Mouse (Mus musculus): ENCODE data around the gene Kcns1. TPM values are rescaled to one million over a fixed set of nuclear protein-coding genes. Genes with fewer than 3 reads are reported as not detected.

Kcns1 gene
- polyA plus RNA-seq (2012; rRNA removed) = 3.9 and 4.0 TPM in 2 replicates

GRCm38 (mm10) chr2:164170902-164171301 lies at the start of gene Kcns1:
Kcns1 (minus strand) TSS chr2:164171113.

GRCm38 (mm10) chr2:164199626-164200327 lies 28.9 kb upstream of the Kcns1 start, which contains the start of gene Wfdc15a:
Wfdc15a (minus strand) TSS chr2:164200130.

GRCm38 (mm10) chr2:164190576-164190975 lies 19.7 kb upstream of the Kcns1 start, which contains the start of gene Wfdc12:
Wfdc12 (minus strand) TSS chr2:164190608.

GRCm38 (mm10) chr2:164182692-164183255 lies 11.9 kb upstream of the Kcns1 start, which contains the start of gene Wfdc5:
Wfdc5 (minus strand) TSS chr2:164182742.

Other genes starting within 250 kb of the Kcns1 start
- 231 and 246 TPM in 2 replicates for gene Ywhab, start 176.2 kb downstream of the Kcns1 start, polyA plus RNA-seq (2012; rRNA removed)
- gene Pabpc1l, start 145.7 kb downstream of the Kcns1 start, polyA plus RNA-seq (2012; rRNA removed) = 2.7 and 4.1 TPM in 2 replicates
- 20.1 and 20.6 TPM in 2 replicates for gene Stk4, start 100.8 kb downstream of the Kcns1 start, polyA plus RNA-seq (2012; rRNA removed)
- 33.9 and 38.4 TPM in 2 replicates for gene Tomm34, start 99.9 kb downstream of the Kcns1 start, polyA plus RNA-seq (2012; rRNA removed)
- not detected in 2 replicates for gene Wfdc5, start 11.6 kb upstream of the Kcns1 start, polyA plus RNA-seq (2012; rRNA removed)
- not detected in 2 replicates for gene Wfdc12, start 19.5 kb upstream of the Kcns1 start, polyA plus RNA-seq (2012; rRNA removed)
- gene Wfdc15a, start 29.0 kb upstream of the Kcns1 start, polyA plus RNA-seq (2012; rRNA removed) = not detected in 2 replicates
- not detected in 2 replicates for gene Wfdc15b, start 50.5 kb upstream of the Kcns1 start, polyA plus RNA-seq (2012; rRNA removed)
- gene Svs2, start 67.4 kb upstream of the Kcns1 start, polyA plus RNA-seq (2012; rRNA removed) = not detected in 2 replicates
- not detected in 2 replicates for gene Svs3b, start 85.5 kb upstream of the Kcns1 start, polyA plus RNA-seq (2012; rRNA removed)
- gene Svs4, start 107.3 kb upstream of the Kcns1 start, polyA plus RNA-seq (2012; rRNA removed) = not detected in 2 replicates
- gene Svs3a, start 118.2 kb upstream of the Kcns1 start, polyA plus RNA-seq (2012; rRNA removed) = not detected in 2 replicates
- not detected in 2 replicates for gene Svs6, start 145.6 kb upstream of the Kcns1 start, polyA plus RNA-seq (2012; rRNA removed)
- gene Svs5, start 161.6 kb upstream of the Kcns1 start, polyA plus RNA-seq (2012; rRNA removed) = not detected in 2 replicates
- gene Slpi, start 218.0 kb upstream of the Kcns1 start, polyA plus RNA-seq (2012; rRNA removed) = 0.16 and 0.70 TPM in 2 replicates
- gene Rbpjl, start 232.0 kb upstream of the Kcns1 start, polyA plus RNA-seq (2012; rRNA removed) = 0.23 and 0.35 TPM in 2 replicates
- 7.2 and 8.0 TPM in 2 replicates for gene Matn4, start 234.0 kb upstream of the Kcns1 start, polyA plus RNA-seq (2012; rRNA removed)

All from central nervous system, embryonic 18 days (tissue).